Mouse (Mus musculus): Measurements from ENCODE around the gene Syce1.

The Syce1 gene

DNA sequence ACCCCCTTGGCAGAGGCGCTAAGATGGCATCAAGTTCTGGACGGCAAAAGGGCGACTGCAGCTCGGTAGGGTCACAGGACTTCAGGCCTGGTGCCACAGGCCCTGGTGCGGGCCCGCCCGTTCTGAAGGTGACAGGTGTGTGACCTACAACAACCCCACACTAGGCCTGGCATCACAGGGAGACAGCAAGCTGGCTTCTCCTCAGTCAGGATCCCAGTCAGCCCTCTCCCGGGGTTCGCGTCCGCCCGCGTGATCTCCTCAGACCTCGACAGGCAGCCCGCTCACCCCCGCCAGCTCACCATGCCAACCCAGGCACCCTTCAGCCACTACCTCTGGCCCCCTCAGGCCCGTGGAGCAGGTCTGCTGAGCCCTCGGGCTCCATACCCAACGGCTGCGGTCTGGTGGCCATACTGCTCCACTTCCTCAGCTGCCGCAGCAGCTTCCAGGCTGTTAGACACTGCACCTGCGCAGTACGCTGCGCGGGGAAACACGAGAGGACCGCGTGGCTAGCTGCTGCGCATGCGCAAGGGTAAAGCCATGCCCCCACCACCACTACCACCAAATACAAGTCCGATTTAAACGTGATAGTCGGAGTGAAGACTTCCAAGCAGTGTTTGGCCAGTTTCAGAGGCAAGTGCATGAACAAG is at the start of gene Syce1:
Gene Syce1, minus strand, starts transcription at position 447 of the 647 bp plus-strand sequence.
- no peak for DNase-seq

DNA sequence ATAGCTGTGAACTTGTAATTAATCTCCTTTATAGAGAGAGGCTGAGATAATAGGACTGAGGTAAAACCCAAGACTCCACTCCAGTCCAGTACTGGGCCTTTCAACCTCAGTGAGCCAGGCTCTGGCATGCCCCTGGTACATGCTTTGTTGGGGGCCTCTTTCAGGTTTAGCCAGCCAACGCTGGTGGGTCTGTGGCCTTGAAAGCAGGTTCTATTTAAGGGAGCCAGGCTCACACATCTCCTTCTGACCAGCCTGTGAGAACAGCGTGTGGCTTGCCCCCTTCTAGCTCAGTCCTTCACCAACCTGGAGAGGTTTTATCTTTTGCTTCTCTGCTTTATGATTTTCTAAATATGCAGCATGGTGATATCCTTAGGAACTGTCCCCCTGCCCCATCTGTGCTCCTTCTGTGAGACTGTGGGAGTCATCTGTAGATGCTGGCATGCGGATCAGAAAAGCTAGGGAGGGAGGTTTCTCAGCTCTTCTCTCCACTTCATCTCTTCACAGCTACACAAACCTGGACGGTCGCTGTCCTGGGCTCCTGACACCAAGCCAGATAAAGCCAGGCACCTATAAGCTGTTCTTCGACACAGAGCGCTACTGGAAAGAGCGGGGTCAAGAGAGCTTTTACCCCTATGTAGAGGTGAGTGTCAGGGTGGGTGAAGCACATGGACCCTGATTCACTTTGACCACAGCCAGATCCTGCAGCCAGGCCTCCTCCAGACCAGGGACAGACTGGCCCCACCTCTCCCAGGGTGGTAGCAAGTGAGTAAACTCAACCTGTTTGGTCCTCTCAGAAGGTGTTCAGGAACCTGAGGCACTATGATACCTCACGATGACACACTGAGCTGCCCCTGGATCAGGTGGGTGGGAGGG is 48.8 kb upstream of the Syce1 start:
- no peak for DNase-seq

DNA sequence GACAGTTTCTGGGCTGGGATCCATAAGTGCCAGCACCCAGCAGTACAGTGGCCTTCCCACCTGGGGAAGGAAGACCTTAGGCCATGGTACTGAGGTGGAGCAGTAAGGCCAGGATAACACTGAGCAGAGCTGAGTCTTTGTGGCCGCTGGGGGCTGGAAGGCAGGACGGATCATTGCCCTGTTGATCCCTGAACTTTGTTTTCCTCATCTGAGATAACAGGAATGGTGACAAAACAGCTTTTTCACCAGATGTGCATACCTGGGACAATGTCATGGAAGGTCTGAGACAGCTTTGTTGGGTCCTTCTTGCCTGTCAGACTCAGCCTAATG is 48.1 kb upstream of the Syce1 start:
- DNase-seq, result no peak

DNA sequence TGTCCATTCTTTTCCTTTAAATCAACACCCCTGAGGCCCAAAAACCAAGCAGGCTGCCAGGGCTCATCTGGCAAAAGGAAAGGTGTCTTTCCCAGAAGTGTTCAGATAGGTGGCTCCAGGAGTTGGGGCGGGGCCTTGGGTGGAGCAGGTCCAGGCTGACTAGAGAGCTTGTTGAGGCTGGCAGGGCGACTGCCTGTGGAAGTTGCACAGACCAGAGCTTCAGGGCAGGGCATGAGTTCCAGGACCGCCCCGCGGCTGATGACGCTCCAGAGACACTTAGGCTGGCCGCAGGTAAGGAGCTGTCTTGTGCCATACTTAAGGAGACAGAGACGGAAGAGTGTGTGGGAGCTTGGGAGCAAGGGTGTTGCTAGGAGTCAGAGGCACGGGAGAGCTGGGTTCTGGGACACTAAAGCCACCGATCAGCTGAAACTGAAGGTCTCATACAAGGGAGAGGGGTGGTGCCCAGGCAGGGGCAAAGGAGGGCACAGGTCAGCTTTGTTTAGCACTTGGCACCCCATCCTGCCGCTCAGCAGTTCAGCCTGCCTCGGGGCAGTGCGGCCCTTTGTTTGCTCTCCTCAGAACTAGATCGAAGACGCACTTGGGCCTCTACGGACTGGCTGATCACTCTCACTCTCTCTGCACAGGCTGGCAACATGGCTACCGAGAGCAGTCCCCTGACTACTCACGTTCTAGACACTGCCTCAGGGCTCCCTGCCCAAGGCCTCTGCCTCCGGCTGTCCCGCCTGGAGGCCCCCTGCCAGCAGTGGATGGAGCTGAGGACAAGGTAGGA is 47.5 kb upstream of the Syce1 start, which contains the start of gene Urah:
Gene Urah, plus strand, starts transcription at position 51 of the 790 bp plus-strand sequence.
- no peak for DNase-seq

DNA sequence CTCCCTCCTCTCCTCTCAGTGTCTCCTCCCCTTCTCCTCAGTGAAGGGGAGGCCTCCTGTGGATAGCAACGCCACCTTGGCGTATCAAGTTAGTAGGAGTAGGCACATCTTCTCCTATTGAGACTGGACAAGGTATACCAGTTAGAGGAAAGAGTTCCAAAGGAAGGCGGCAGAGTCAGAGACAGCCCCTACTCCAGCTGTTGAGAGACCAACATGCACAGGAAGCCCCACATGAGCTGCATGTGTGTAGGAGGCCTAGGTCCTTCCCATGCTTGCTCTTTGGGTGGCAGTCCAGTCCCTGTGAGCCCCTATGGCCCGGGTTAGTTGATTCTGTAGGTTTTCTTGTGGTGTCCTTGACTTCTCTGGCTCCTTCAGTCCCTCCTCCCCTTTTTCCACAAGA is 45.7 kb upstream of the Syce1 start:
- DNase-seq, result no peak

DNA sequence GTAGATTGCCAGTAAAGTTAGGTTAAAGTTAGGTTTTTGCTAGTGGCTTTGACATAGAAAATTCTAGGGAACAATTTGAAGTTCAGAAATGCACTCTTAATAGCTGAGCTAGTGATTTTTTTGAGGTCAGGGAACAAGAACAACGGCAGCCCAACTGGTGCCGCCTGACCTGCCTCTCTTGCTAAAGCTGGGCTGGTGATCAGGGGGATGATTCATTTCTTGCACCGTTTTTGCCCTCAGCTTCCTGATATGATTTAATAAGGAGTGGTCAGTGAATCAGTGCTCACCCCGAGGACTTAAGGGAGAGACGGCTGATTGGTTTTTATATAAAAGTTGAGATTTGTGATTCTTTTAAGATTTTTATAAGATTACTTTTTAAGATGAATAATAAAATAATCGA is 43.8 kb upstream of the Syce1 start:
- DNase-seq, result no peak

DNA sequence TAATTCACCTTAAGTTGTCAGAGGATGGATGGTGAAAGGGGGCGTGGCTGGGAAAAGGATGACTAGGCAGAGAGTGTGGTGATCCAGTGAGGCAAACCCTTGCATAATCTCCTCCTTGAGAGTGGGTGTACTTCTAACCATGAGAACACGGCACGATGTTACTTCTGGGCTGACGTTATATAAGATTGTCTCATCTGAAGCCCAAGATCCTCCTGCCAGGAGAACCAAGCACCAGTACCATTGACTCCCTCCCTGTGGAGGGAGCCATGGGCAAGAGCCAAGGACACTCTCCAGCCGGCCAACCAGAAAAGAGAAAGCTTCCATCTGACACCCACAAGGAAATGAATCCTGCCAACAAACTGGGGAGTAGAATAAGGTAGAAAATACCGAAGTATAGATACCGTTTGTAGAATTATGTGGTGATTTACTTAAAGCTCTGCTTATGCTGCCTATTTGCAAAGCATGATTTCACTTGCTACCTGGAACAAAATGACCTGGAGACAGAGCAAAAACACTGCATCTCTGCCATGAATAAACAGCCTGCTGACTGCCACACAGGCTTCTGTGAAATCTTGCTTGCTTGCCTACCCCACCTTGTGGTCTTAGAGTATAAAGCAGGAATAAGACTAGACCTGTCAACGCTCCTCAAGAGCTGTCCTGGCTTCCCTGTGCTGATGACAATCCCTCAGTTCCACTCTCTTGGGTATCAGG is 40.7 kb upstream of the Syce1 start:
- peak; percentile 61 for DNase-seq

DNA sequence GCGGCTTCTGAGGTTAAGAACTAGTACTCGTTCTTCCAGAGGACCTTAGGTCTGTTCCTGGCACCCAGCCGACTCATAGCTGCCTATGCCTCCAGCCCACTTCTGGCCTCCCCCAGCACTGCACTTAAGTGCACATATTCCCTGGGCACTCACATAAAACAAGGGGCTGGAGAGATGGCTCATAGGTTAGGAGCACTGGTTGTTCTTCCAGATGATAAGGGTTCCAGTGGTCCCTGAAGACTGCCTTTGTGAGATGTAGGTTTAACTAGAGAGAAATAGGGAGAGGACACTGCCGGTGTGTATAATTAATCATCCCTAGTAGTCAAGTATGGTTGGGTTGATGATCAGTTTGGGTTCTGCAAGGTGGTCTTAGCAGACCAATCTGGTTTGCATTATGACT is 35.1 kb upstream of the Syce1 start:
- DNase-seq, result no peak

DNA sequence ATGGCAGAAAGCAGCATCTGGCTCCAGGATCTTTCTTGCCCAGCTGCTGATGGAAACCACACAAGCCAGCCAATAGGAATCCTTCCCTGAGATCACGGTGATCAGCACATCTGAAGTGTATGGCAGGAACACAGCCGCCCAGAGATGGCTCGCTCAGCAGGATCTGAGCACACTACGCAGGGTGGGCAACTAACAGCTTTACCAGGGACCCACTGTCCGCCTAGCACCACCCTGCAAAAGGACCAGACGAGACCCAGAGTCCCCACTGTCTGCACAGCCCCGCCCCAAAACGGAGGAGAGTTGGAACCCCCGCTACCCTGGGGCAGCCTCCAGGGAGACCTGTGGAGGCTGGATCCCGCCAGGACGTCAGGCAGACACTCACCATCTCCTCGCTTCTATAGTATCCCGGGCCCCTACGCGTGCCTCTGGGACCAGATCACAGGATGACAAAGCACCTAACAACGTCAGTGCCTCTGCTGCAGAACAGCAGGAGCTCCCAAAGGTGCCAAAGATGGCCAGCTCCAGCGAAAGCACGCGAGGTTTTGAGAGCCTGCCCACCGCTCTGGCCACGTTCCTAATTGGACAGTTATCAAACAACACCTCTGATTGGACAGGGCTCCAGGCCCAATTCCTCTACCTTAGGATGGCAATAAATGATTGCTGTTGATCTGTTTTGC is 34.1 kb upstream of the Syce1 start, which contains the start of gene Zfp941:
Gene Zfp941, minus strand, starts transcription at position 526 of the 677 bp plus-strand sequence.
- no peak for DNase-seq

DNA sequence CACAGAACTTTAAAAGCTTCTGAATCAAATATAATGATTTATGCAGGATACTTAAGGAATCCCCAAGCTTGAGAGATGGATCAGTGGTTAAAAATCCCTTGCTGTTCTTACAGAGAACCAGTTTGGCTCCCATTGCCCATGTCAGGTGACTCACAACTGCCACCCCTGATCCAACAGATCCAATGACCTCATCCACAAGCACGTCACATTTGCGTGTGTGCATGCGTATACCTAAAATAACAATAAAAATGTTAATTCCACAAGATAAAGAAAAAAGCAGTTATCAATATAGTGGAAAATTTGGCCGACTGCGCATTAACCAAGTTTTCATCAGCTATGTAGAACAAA is 33.6 kb upstream of the Syce1 start:
- no peak for DNase-seq

DNA sequence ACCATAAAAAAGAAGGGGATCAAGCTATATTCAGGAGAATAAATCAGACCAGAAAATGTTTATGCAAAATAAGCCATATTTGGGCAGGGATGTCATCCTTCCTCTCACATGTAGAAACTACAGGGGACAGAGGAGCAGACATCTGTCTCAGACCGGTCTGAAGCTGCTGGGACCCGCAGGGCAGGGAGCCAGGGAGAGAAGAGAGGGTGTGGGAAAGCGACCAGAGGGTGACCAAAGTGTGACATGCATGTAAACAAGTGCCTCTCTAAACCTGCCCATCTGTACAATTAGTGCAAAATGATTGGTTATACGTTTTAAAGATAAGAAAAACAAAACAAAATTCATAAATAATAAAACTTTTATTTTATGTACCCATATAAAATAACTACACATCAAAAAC is 32.5 kb upstream of the Syce1 start:
- DNase-seq, result no peak

DNA sequence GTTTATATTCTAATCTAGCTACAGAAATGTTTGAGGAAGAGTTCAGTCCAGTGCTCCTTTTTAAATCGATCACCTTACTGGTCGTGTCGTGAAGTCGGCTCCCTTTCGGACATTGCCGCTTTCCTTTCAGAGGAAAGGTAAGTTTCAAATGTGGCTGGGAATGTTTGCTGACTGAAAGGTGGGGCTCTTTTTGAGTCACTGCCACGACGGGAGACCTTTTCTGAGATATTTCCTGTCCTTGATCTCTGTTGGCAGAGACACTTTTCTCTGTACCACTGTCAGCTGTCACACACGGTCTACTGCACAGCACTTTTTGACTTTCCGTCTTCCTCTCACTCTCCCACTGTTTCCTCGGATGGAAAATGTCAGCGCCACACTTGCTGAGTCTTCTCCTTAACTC is 25.2 kb upstream of the Syce1 start:
- DNase-seq, result no peak

DNA sequence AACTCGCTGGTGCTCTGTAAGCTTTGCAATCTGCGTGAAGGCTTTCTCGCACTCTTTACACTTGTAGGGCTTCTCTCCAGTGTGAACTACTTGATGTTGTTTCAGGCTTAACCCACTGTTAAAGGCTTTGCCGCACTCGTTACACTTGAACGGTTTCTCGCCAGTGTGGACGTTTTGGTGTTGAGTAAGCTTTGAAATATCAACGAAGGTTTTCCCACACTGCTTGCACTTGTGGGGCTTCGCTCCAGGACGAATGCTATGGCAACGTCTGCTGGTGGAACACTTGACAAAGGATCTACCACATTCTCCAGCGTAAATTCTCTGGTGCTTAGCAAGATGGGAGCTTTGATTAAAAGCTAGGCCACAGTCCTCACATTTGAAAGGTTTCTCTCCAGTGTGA is 24.1 kb upstream of the Syce1 start:
- DNase-seq, result no peak

DNA sequence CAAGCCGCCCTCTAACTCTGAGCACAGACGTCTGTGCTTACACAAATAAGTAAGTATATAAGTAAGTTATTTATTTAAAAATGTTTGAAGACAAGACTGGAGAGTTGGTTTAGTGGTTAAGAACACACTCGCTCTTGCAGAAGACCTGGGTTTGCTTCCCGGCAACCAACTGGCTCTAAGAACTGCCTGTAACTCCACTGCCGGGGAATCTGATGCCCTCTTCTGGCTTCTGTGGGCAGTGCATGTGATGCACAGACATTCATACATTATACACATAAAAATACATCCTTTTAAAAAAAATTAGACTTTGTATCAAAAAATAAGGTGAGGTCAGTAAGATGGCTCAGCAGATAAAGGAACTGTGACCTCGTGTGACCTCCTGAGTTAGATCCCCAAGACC is 22.8 kb upstream of the Syce1 start:
- no peak for DNase-seq

DNA sequence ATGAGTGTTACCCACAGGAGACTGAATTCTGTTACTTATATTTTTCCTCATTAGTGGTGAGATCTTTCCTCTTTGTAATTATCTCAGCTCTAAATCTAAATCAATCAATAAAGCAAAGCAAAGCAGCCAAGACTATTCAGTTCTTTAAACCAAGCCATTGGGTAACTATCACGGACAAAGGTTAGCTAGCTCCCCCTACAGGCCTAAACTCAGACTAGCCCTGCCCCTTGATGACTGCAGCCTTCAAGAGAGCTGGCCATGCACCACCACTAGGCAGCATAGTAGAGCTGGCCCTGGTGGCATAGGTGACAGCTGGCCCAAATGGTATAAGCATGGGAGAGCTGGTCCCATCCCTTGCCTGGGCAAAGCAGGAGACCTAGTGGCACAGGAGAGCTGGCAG is 18.1 kb upstream of the Syce1 start:
- DNase-seq, result peak; percentile 70

DNA sequence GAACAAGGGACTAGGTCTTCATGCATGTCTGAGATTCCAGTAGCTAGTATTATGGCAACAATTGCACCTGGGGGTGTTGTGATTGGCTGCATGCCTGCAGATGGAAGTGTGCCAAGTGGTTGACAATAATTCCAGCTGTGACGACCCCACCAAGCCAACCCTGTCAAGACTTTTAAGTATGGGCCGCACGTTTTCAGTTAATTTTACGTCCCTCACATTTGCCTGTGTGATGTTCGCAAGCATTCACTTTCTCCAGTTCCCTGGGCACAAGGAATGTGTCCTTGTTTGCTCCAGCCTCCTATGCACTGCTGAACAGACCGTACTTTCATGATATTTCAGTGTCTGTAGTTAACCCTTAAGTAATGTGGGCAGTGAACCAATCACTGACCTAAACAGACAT is 15.0 kb upstream of the Syce1 start:
- DNase-seq, result peak; percentile 70

DNA sequence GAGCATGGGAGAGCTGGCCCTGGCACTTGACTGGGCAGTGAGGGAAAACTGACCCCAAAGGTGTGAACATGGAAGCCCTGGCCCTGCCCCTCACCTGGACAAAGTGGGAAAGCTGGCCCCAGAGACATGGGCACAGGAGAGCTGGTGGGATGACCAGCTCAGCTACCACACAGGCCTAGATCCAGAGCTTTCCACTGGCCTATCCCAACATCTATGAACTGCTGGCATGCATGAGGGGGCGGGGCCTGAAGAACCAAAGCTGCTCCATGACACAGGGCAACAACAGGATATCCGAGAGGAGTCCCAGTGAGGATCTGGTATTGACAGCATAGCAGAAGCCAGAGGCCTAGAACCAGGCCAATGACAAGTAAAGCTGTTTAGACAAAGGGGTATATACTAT is 10.6 kb upstream of the Syce1 start:
- DNase-seq, result no peak

DNA sequence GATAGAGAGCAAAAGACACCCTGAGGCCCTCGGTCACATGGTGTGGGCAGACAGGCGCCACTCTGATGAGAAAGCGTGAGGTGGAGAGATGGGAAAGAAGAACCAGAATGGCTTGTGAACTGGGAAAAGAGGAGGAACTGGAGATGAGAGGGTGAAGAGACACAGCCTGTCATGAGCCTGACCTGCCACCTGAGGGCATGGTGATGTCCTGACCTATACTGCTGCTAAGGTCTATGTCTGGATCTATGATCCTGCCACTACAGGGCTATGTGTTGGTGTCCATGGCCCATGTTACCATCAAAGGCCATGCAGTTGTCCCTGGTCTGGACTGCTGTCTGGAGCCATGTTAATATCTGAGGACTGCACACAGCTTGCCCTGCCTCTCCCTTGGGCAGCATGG is 10.0 kb upstream of the Syce1 start:
- DNase-seq, result no peak

DNA sequence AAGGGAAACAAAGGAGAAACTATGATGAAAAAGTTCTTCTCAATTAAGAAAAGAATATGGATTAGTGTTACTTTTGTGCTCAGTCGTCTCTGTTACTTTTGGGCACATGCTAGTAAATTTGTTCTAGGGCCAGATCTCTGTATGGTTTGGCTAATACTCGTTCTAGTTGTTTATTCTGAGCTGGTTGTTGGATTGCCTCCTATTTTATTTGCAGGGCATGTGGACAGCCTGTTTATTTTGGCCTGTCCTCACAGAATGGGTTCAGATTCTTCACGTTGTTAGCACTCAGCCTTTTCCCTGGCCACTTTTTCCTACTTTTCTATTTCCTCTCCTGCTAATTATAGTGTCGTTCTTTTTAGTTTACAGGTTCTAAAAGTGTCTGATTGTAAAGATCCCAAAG is 5.9 kb upstream of the Syce1 start:
- DNase-seq, result no peak

DNA sequence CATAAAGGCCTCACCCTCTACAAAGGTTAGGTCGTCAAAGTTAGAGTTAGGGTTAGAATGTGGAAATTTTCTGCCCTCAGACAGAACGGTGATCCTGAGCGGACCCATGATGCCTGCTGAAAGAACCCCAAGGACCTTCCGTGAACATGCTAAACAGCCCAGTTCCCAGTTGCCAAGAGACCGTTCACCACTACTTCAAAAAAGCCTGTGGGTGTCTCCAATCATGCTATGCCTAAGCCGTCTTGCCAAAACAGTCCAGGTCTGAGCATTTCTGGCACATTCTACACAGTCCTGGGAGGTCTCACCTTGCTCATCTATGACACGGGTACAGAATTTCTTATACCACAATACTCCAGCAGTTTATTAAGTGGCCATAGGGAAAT is 392 bp upstream of the Syce1 start:
- DNase-seq, result no peak

DNA sequence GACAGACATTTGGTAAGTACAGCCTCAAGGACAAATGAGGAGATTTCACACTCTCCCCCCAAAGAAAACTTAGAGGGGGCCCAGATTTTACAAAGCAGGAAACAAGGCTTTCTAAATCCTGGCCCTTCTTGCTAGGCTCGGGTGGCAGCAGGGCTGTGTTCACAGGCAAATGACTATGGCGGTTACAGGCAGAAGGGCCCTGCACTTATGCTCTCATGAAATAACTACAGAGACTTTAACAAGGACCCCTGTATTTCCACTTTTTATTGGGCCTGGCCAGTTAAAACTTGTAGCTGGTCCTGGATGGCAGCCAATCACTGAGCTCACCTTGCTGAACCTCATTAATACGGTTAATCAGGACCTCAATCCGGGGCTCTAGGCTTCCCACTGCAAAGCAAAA is 7.1 kb downstream of the Syce1 start:
- no peak for DNase-seq

DNA sequence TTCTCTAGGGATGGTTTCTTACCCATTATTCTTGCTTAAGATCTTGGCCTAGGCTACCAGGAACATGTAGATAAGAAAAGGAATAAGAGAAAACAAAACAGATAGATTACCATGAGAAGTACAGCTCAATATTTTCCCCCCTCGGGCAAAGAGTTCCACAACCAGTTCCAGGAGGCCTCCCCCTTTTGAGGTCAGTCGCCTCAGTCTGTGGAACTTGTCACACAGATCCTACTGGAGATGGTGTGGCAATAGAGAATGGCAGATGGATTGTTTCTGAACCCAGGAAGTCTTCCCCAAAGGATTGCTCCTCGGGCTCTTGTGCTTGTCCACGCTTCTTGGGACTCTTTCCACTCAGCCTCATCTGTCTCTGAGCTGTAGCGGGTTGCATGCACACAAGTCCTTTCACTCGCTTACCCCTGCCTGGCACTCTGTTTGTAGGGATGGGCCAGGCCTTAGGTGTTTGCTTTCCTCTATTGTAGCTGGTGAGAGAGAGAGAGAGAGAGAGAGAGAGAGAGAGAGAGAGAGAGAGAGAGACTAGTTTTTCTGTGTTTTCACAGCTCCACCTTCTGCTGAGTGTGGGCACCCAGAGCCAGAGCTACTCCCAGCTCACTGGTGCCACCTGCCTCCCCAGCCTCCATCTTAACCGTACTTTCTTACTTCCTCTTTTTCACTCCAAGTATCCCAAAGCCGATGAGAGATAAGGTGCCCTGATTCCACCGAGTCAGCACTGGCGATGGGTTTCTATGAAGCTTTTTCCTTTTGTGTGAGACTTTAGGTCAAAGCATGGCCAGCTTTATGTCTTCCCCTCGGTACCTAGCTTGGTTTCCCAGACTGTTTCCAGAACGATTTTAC is 21.5 kb downstream of the Syce1 start:
- DNase-seq, result peak; percentile 8
